Mouse (Mus musculus): ENCODE measurements around the gene Fgd3.
A peak's percentile ranks its signal among the peaks of the same experiment; 100 is the strongest.

Gene Fgd3

DNA sequence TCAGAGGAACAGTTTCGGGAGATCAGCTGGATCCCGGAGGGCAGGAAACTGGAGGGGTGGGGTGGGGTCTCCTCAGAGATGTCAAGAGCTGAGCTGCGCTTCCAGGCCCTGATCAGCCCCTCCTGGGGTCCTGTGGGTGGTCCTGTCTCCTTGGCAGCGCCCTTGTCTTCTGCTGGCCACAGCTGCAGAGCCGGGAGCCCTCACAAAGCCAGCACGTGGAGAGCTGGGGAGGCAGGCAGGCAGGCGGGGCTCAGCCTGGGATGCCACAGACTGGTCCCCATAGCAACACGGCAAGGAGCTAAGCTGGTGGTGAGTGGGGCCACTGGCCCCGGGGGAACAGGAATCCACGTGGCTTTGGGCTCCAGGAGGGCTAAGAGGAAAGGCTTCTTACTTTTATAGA lies at the start of gene Fgd3:
Gene Fgd3 (minus strand): TSS at position 272 of the 400 bp plus-strand sequence.
- peak; percentile 15 for DNase-seq (ENCODE audit: low read depth, low spot score)

DNA sequence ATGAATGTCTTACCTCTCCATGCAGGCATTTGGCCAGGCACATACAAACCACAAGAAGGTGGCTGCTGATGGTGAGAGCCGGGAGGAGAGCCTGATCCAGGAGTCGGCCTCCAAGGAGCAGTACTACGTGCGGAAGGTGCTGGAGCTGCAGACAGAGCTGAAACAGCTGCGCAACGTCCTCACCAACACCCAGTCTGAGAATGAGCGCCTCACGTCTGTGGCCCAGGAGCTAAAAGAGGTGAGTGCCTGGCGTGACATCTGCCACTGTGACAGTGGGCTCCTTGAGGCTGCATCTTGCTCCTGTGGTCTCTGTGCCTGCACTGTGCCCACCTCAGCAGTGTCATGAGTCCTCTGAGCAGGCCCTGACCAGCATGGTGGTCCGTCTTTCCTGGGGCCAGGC lies 49.3 kb upstream of the Fgd3 start:
- no peak for DNase-seq (ENCODE audit: low read depth, low spot score)

DNA sequence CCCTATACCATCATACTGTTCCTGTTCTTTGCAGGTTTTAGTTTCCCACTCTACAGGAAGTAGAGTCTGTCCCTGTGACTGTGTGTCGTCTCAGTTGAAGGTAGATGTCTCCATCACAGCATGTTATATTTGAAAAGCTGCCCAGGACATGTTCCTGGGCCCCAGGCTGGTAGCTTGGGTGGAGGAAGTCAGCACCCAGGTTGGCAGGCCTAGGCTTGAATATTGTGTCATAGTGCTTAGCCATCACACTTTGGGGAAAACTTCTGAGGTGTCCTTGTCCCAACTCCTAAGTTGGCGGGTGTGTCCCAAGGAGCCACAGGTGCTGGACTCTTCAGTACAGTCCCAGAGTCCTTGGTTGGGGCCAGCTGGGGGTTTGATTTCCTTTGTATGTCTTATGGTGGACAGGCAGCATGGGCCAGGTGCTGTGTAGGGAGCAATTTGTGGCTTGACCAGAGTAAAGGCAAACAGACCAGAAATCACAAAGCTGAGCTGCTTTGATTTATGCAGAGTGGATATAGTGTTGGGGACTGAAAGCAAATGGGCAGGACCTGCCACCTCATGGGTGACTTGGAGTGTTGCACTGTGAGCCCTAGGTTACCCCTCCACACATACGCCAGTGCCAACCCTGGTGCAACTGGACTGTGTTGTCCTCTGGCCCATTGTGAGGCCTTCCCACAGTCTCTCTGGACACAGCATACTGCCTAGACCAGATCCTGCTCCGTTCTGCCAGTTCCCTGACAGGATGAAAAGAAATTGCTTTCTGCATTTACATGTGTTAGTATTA lies 47.7 kb upstream of the Fgd3 start:
- no peak for DNase-seq (ENCODE audit: low read depth, low spot score)

DNA sequence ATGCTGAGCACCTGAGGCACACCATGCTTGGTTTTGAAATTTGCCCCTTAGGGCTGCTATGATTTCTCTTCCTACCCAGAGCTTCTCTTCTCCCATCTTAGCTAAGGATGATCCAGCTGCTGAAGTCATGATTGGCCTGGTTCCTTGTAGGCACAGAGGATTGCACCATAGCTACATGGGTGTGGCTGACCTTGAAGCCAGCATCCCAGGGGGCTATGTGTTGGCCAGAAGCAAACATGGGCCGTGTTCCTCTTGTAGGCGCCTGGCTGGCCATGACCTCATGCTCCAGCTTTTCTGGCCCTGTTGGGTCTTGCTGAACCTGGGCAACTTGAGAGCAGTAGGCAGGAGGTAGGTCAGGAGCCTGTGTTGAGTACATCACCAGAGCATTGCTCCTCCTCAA lies 44.6 kb upstream of the Fgd3 start:
- DNase-seq (ENCODE audit: low read depth, low spot score), result no peak

DNA sequence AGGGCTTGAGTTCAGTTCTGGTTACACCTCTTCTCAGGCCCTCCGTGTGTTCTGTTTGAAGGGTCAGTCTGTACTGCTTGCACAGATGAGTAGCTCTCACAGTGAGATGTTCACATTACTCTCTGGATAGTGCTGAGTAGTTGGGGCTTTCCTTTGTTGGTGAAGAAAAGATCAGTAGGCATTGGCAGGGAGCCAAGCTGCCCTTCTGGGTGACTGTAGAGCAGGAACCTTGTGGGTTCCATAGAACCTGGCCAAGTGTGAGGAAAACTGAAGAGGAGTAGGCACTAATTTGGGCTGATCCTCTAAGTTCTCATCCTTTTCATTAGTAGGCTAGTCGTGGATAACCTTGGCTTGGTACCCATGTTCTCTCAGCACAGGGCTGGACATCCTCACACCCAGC lies 42.7 kb upstream of the Fgd3 start:
- DNase-seq (ENCODE audit: low read depth, low spot score), result no peak

DNA sequence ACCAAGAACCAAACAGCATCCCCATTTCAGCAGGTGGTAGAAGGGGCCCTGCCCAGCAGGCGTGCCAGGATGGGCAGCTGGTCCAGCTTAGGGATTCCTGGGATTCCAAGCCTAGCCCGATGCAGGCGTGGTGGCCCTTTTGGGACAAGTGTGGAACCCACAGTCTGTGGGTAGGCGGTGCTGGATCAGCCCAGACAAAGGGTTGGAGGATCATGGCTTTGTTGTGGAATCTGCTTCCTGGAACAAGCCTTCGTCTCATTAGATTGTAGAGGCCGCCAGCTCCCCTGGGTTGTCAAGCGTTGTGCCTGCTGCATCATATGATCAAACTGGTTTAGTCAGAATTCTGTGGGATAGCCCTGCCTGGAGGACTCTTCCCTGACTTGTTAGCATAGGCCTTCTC lies 42.3 kb upstream of the Fgd3 start:
- DNase-seq (ENCODE audit: low read depth, low spot score), result peak; percentile 35

DNA sequence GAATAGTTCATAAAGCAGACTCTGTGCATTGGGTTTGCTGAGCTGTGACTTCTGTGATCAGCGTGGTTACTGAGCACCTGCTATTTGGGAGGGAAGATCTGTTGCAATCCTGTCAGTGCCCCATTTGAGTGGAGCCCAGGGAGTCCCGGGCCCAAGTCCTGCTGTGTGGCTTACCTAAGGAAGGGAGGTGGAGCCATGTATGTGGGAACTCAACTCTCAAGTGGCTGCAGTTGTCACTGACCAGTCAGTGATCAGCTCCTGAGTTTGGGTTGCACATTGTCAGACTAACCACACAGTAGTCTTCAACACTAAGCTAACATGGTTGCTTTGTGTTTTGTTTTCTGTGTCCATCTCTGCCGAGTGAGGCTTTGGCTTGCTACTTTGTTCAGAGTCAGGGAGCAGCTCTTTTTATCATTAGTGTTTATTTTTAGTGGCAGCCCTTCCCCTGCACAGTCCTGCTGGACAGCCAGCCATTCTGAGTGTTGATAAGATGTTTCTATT lies 40.8 kb upstream of the Fgd3 start:
- no peak for DNase-seq (ENCODE audit: low read depth, low spot score)

DNA sequence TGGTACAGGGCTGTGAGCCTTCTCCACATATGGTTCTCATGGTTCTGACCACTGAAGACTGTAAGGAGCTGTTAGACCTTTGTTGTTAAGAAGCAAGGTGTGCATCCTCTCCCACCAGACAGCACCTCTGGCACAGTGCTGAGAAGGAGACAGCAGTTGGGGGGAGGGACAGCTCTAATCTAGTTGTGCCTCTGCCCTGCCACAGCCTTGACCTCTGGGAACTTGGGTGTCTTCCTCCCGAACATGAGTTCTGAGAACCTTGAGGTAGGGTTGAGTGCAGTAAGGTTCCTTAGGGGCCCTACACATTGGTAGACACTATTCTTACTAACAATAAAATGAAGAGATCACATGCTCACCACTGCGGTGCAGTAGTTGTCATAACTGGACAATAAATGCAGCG lies 38.1 kb upstream of the Fgd3 start:
- no peak for DNase-seq (ENCODE audit: low read depth, low spot score)

DNA sequence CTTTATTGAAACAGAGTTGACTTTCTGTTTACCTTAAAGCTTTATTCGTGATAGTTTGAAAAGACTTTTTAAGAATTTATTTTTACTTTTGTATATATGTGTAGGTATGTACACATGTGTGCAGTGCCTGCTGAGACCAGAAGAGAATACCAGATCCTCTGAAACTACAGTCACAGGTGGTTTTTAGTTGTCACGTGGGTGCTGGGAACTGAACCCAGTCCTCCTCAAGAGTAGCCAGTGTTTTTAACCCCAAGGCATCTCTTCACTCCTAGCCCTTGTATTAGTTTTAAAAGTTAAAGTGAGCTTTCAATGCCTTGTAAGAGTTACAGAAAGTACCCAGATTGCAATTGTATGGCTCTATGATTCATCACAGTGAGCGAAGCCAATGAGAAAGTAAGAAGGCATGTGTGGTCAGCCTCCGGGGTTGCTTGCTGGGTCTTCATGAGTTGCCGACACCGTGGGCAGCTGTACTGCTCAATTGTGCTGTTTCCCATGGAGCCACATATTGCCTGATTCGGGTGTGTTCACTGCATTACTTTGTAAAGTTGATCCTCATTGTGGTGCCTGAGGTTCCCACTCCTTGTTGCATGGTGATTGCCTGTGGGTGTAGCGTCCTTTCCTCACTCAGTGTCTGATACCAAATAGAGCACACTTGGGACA lies 37.4 kb upstream of the Fgd3 start:
- no peak for DNase-seq (ENCODE audit: low read depth, low spot score)

DNA sequence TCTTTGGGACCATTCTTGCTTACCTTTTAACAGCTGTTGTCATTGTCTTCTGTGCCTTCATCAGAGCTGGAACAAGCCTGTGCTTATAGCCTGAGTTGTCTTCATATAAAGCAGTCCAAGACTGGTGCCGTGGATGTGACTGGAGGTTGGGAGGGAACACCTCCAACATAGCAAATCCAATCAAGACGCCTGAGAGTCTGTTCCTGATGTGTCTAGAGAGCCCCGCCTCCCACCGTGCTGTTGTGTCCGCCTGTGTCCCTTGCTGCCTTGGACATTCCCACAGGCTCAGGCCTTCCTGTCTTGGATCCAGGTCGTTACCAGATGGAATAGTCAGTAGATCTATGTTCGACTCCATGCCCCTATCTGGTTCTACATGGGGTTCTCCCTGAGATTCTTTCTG lies 36.0 kb upstream of the Fgd3 start:
- DNase-seq (ENCODE audit: low read depth, low spot score), result no peak

DNA sequence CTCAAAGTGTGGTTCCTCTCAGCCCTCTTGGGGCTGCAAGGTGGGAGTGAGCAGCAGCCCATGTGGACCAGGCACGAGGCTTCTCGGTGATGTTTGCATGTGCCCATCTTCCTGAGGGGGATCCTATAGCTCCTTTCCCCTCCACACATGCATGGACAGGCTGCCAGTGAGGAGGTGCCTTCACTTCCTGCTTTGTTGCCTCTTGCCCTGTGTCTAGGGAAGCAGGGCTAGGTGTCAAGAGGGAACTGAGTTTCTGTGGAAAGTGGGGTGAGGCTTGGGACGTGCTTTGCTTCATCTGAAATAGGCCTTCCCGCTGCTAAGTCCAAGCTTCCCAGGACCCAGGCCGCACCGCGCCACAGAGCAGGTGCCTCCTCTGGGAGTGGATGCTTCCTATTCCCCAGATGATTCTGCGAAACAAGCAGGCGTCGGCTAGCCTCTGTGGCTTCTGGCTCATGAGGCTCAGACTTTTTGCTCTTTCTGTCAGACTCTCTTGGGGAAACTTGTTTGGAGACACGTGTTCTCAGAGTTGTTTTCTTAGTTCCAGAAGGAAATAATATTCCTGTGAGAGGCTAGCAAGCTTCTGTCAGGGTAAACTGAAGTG lies 35.5 kb upstream of the Fgd3 start:
- no peak for DNase-seq (ENCODE audit: low read depth, low spot score)

DNA sequence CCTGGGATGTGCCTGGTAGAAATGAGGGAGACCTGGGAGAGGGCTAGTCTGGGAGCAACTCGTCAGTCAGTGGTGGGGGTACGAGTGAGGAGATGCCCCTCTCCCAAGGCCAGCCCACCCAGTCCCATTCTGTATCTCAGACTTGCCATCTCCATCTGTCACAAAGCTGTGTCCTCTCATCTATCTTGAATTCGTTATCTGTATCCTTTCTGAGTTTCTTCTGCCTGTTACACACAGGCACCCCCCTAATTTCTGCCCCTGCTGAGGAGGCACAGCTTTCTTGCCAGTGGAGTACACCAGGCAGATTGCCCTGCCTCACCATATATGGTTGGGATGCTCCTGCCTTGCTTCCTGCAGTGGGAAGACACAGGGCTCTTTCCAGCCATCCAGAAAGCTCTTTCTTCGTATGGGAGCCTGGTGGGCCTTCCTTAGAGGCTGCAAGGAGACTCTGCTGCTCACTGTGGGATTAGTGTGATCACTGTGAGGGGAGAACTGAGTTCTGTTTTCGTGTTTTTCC lies 33.9 kb upstream of the Fgd3 start:
- no peak for DNase-seq (ENCODE audit: low read depth, low spot score)

DNA sequence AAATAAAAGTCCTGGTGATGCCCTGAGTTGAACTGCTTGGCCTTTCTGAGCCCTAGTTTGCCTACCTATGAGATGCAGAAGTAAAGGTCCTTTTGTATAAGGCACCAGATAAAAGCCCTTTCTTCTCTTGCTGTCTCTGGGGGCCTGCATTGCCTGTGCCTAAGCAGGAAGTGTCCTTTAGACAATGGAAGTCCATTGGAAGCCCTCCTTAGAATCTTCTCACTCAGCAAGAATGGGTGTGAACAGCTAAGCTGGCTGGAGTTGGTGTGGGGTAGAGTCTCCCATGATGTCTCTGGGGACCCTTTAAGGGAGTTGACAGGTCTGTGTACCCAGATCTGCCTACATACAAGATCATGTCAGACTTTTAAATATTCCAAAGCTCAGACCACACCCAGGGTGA lies 33.3 kb upstream of the Fgd3 start:
- no peak for DNase-seq (ENCODE audit: low read depth, low spot score)

DNA sequence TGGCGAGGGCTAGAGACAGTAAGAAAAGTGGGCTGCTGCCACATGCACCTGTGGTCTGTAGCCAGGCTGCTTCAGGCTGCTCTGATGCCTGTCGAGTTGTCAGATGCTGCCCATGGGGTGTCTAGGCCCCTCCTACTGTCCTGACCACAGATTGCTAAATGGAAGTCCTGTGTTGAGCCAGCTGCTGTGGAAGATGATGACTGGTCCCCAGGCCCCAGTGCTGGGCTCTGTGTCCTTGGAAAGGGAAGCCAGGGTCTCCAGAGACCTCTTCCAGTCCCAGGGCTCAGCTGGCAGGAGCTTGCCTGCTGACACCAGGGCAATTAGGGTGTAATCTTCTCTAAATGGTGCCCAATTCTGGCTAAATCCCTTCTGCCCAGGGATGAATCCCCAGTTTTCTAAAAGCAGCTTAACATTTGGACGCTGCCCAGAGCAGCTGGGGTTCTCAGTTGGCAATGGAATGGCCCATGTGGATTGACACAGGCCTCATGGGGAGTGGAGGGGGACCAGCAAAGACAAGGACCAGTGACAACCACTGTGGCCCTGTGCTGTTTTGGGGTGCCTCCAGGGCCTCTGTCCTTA lies 32.6 kb upstream of the Fgd3 start:
- no peak for DNase-seq (ENCODE audit: low read depth, low spot score)

DNA sequence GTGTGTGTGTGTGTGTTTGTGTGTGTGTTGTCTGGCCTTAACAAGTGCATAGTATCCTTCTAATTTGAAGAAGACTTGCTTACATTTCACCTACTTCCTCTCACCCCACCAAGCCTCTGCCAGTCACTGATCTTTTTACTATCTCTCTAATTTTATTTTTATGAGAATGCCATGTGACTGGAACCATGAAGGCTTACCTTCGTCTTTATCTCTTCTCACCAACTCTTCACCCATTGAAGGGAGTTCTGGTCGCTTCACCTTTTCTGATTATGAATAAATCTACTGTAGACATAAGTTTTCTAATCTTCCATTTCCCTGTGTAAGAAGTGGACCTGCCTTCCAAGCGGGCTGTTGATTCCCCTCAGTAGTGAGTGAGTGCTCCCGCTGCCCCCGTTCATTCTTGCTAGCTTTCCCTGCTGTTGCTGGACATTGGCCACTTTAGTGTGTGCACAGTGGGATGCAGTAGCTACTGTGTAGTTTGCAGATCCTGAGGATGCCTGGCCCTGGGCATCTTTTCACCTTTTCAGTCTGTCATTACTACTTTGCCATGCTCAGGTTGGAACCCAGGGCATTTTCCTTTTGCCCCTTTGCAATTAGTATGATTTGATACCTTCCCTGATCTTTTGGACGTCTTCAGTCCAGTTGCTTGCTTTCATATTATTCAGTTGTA lies 29.9 kb upstream of the Fgd3 start:
- DNase-seq (ENCODE audit: low read depth, low spot score), result no peak

DNA sequence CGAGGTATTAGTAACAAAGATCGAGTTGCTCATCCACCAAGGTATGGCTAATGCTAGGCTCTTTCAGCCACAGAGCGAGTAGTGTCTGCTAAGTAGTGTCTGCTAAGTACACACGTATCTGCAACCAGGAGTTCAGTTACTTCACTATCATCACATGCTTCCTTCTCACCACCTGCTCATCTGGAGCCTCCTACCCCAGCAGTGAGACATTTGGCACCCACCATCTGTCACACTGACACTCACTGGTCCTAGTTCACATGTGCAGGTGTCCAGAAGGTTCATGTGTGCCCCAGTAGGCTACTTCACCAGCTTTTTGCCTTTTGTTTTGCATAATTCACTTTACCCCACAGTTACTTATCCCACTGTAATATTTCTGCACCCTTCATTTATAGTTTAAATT lies 29.2 kb upstream of the Fgd3 start:
- DNase-seq (ENCODE audit: low read depth, low spot score), result no peak

DNA sequence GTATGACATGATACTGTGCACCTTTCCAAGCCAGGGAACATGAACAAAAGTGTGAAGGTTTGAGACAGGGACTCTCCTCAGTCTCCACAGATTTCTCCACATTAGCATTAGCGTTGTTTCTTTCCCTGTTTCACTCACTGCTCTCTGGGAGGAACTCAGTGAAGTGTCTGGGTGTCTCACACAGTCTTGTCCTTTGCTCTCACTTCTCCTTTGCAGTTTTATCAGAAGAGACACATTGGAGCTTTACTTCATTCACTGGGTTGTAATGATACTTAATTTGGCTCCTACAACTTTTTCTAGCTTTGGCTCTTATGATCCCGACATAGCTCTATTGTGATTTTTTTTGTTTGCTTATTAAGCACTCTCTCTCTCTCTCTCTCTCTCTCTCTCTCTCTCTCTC lies 28.4 kb upstream of the Fgd3 start:
- DNase-seq (ENCODE audit: low read depth, low spot score), result no peak

DNA sequence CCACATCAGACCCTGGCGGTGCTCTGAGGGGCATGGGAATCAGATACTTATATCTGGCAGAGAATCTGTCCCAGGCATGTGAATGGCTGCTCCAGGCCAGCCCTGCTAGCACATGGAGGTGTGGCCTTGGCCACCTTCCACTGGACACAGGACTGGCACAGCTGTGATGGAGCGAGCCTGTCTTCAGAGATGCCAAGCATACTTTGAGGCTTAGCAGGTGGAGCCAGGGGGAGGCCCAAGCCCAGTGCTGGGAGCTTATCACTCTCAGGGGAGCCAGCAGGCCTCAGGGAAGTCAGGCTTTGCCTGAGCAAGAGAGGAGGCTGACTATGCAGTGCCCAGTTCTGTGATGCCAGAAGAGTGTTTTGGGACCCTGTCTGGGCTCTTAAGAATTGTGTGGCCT lies 25.4 kb upstream of the Fgd3 start:
- DNase-seq (ENCODE audit: low read depth, low spot score), result no peak

DNA sequence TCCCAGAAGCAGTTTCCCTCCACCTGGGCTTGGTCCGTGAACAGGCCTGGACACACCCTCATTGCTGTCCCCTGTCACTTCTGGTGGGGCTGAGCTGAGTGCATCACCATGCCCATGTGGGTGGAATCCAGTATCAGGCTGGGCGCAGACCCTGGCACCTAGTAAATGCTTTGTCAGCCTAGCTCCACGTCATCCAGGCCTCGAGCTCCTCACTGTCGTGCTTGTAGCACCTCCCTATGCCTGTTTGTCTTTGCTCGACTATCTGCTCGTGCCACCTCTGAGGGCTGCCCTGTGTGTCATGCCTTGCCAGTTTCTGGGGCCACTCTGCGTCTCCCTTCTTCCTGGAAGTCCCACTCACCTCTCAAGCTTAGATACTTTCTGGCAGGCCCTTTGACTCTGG lies 24.5 kb upstream of the Fgd3 start:
- no peak for DNase-seq (ENCODE audit: low read depth, low spot score)

DNA sequence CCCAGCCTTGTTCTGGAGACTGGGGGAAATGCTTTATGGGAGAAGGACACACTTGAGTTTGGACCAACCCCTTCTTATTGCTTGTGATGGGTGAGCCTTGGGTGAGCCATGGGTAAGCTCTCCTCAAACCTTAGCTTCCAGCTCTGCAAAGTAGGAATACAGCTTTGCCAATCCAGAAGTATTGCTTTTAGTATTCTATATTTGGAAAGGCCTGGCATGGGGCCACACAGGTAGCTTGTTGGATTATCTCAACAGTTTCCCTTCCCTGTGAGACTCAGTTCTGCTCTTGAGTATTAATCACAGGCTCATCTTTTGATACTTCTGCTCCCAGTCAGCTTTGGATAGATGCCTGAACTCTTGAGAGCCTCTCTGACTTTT lies 22.6 kb upstream of the Fgd3 start:
- DNase-seq (ENCODE audit: low read depth, low spot score), result no peak

DNA sequence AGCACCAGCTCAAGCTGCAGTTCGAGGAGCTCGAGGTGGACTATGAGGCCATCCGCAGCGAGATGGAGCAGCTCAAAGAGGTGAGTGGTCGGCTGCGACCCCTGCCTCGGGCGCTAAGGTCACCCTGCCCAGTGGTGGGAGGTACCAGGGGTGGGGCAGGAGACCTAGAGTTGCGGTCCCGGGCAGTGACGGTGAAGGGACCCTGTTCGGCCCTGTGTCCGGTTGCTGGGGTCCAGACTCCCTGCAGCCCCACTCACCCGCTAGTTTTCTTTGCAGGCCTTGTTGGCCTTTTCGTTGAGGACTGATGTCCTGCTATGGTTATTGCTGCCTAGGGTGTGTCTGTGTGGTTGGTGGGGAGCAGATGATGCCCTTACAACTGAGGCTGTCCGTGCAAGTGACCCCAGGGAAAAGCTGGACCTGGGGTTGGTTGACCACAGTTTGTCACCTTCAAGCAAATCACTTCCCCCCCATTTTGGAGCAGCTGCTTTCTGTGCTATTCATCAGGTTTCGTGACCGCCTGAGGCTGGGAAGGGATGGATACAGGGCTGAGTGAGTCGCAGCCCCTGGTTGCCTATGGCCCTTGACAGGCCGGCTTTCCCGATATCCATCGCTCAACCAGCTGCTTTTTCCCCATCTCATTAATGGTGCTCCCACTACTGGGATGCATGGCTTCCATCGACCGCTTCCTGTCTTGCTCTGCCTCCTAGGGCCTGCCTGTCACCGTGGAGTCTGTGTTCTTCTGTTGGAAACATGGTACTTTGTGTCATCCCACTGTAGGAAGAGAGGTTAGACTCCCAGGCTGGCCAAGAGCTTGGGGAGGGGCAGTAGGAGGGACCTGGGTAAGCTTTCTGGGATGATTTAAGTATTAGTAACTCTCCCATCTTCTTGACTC lies 22.0 kb upstream of the Fgd3 start:
- DNase-seq (ENCODE audit: low read depth, low spot score), result no peak

All from ES-CJ7 (cell line).